Mouse (Mus musculus): Measurements from ENCODE around the gene Asns.
"Not testable (repeated sequence)": the region's sequence is repeated elsewhere in the genome, so short reads cannot be mapped to it uniquely, and the experiment has no call there.

The Asns gene

GRCm38 (mm10) chr6:7676194-7676901, 16.7 kb downstream of the Asns start:
- no peak for DNase-seq

- DNase-seq: no peak
Measured at GRCm38 (mm10) chr6:7672438-7673253, 20.4 kb downstream of the Asns start.

DNA sequence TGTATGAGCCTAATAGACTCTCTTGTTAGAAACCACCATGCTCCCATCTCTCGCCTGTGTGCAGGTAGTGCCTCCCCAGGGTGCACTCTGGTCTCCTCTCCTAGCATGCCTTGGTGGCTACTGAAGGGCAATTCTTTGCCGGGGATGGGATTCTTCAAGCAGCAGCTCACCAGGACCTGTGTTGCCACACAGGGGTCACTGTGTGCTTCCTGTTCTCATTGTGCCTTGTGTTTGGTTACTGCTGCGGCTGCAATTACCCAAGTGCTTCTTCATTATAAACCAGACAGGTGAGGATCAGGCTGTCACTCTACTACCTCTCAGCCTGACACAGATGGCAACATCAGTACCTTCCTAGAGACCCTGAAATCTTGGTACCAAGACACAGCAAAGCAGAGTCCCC, 21.6 kb downstream of the Asns start:
- no peak for DNase-seq

- DNase-seq: no peak
Measured at GRCm38 (mm10) chr6:7670588-7670987, 22.5 kb downstream of the Asns start.

- no peak for DNase-seq
Measured at GRCm38 (mm10) chr6:7669721-7670120, 23.3 kb downstream of the Asns start.

DNA sequence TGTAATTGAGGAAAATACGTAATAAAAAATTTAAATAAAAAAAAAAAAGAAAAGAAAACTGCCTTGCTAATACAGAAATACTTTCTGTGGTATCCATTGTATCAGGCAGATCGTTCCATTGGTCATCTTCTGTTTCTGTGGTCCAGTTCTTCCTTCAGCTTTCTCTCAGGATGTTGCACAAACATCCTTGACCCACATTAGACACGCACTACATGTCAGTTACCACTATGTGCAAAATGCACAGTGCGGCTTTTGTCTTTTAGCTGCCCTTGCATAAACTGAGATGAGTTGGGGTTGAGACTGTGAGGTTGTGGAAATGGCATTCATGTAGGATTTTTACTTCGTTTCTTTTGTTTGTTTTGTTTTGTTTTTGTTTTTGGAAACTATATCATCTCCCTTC, 24.7 kb downstream of the Asns start:
- no peak for DNase-seq

DNA sequence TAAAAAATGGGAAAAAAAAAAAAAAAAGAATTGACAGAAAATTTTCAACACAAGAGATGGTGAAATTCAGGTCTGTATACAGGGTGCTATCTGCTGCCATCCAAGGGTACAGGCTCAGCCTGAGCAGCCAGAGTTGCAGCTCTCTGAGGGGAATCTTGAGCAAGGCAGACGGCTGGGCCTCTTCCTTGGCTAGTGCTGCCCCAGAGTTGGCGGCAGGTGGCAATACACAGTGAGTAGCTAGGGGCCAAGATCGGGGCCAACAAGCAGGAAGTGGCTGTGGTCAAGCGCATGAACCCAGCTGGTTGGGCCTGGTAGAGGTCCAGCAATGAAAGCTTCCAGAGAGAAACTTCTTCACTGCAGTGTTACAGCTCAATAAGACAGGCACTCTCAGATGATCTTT, 27.2 kb downstream of the Asns start:
- not testable (repeated sequence) for DNase-seq

- no peak for DNase-seq
Measured at GRCm38 (mm10) chr6:7661455-7661854, 31.6 kb downstream of the Asns start.

DNA sequence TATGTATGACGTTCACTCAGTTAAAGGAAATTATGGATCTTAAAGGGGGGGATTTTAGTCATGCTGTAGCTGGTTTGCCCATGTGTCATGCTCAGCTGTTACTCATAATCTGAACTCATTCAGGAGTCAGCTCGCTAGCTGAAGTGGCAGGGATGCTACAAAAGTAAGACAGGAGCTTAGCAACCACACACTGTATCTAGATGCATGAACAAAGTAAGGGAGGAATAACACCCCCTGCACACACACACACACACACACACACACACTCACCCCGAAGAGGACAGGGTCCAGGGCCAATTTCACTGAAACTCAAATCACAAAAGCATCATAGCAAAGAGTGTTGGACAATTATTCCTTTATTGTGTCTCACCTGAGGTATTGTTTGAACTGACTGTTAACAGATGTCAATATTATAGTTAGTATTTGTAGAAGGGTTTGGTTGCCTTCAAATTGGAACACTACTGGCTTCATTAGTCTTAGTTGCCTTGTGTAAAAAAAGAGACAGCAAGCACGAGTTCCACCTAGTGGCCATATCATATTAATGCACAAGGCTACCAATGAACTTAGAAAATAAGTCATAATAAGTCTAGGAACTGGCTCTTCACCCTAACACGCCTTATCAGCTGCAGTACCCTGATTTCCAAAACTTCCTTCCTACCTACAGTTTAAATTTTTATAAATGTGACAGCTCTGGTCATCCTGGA, 32.5 kb downstream of the Asns start:
- no peak for DNase-seq

GRCm38 (mm10) chr6:7656601-7657000, 36.5 kb downstream of the Asns start:
- DNase-seq: no peak

DNA sequence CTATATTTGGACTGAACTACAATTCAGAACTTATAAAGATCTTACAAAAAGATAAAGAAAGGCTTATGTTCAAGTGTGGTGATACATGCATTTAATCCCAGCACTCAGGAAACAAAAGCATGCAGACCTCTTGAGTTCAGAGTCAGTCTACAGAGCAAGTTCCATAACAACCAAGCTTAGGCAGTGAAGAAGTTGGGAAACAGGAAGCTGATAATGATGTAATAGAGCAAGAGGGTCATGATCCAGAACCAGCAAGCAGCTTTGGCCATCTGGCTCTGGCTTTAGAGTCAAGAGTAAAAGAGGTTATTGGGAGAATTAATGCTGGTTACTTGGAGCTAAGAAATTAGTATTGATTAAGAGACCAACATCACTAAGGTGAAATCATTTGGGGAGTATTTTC, 44.6 kb downstream of the Asns start:
- no peak for DNase-seq

All from liver (tissue).